Mouse (Mus musculus): Measurements from ENCODE around the gene Txndc9.
A peak's percentile ranks its signal among the peaks of the same experiment; 100 is the strongest.
"Not testable (repeated sequence)": the region's sequence is repeated elsewhere in the genome, so short reads cannot be mapped to it uniquely, and the experiment has no call there.

The Txndc9 gene

GRCm38 (mm10) chr1:37997867-37998266, at the start of gene Txndc9, which contains the start of gene Eif5b:
TSS of gene Txndc9 (minus strand) at chr1:37997893.
TSS of gene Eif5b (plus strand) at chr1:37998010.
- DNase-seq: peak; percentile 95

- no peak for DNase-seq
These were observed 41.2 kb upstream of the Txndc9 start for GRCm38 (mm10) chr1:38038898-38039297.

- DNase-seq: no peak
These were observed 39.7 kb upstream of the Txndc9 start for GRCm38 (mm10) chr1:38037375-38037774.

- DNase-seq: no peak
These were observed 37.8 kb upstream of the Txndc9 start for GRCm38 (mm10) chr1:38035521-38035920.

GRCm38 (mm10) chr1:38031391-38031790, 33.7 kb upstream of the Txndc9 start:
- DNase-seq: no peak

- DNase-seq: no peak
These were observed 29.6 kb upstream of the Txndc9 start for GRCm38 (mm10) chr1:38027301-38027700.

GRCm38 (mm10) chr1:38014551-38015203, 17.0 kb upstream of the Txndc9 start:
- DNase-seq: no peak

- no peak for DNase-seq
These were observed 14.8 kb upstream of the Txndc9 start for GRCm38 (mm10) chr1:38012509-38012908.

- DNase-seq: no peak
These were observed 14.4 kb upstream of the Txndc9 start for GRCm38 (mm10) chr1:38012104-38012503.

GRCm38 (mm10) chr1:38011647-38012046, 14.0 kb upstream of the Txndc9 start:
- no peak for DNase-seq

- no peak for DNase-seq
These were observed 9.0 kb upstream of the Txndc9 start for GRCm38 (mm10) chr1:38006741-38007140.

- no peak for DNase-seq
These were observed 5.4 kb upstream of the Txndc9 start for GRCm38 (mm10) chr1:38003046-38003445.

- DNase-seq: no peak
These were observed 4.3 kb upstream of the Txndc9 start for GRCm38 (mm10) chr1:38001956-38002355.

- DNase-seq: no peak
These were observed 3.2 kb upstream of the Txndc9 start for GRCm38 (mm10) chr1:38000844-38001243.

- DNase-seq: no peak
These were observed 1.9 kb upstream of the Txndc9 start for GRCm38 (mm10) chr1:37999552-37999951.

GRCm38 (mm10) chr1:37998371-37999199, 892 bp upstream of the Txndc9 start:
- DNase-seq: no peak

- DNase-seq: peak; percentile 96
These were observed 712 bp downstream of the Txndc9 start for GRCm38 (mm10) chr1:37996877-37997484.

- DNase-seq: no peak
These were observed 1.5 kb downstream of the Txndc9 start for GRCm38 (mm10) chr1:37996226-37996625.

- DNase-seq: no peak
These were observed 9.8 kb downstream of the Txndc9 start for GRCm38 (mm10) chr1:37987856-37988255.

GRCm38 (mm10) chr1:37985764-37986323, 11.8 kb downstream of the Txndc9 start:
- DNase-seq: peak; percentile 48

GRCm38 (mm10) chr1:37984326-37984725, 13.4 kb downstream of the Txndc9 start:
- no peak for DNase-seq

GRCm38 (mm10) chr1:37977303-37977702, 20.4 kb downstream of the Txndc9 start:
- DNase-seq: no peak

- not testable (repeated sequence) for DNase-seq
These were observed 21.0 kb downstream of the Txndc9 start for GRCm38 (mm10) chr1:37976666-37977065.

Data from right cerebral cortex, postnatal 14 days (tissue).